Mouse (Mus musculus) left cerebral cortex, adult 8-10 months (tissue): Measurements from ENCODE around the gene Prss46. TPM values are rescaled to one million over a fixed set of nuclear protein-coding genes. Genes with fewer than 3 reads are reported as not detected.

Source experiments
- DNase-seq, 2 experiments: peaks; one replicate each; pipeline ENCODE4 v3.0.0; 2022; ENCODE audit warnings: low spot score in 2 of 2
- total RNA-seq, 4 experiments: library from RNA; stranded (reverse); gene quantifications; 2 replicates each; pipeline ENCODE4 v1.2.4; 2022

The Prss46 gene
- total RNA-seq, 4 experiments from 2014 or later: not detected

DNA sequence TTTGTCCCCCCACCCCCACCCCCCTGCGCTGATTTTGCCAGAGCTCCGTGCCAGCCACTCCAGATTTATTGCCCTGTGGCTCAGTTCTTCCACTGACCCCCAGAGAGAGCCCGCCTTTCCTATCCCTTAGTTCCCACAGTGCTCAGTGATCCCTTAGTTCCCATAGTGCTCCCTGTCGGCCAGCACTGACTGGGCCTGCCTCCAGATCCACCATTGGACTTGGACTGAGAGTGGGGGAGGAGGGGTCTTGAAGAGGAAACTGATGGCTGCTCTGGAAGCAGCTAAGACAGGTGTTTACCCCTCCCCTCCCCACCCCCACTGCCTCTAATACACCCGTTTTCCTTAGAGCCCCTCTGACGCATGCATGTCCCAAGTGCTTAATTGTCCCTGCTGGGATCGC lies 51.7 kb downstream of the Prss46 start:
- no peak for DNase-seq

DNA sequence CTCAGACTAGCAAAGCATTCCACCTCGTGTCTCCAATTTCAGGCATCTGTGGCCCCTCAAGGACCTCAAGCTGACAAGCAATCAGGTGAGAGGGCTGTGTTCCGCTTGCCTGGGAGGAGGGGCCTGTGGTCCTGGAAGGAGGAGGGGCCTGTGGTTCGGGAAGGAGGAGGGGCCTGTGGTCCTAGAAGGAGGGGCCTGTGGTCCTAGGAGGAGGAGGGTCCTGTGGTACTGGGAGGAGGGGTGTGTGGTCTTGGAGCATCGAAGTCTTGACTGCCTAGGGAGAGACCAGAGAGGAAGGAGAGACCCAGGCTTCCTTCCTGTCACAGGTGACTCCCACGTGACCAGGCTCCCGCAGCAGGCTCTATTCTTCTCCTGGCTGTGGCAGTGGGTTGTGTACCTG lies 52.3 kb downstream of the Prss46 start:
- DNase-seq: no peak

- DNase-seq: no peak
Measured at GRCm38 (mm10) chr9:110899451-110900008, 55.2 kb downstream of the Prss46 start.

- no peak for DNase-seq
Measured at GRCm38 (mm10) chr9:110901204-110901603, 56.9 kb downstream of the Prss46 start.

- DNase-seq: no peak
Measured at GRCm38 (mm10) chr9:110902271-110902670, 58.0 kb downstream of the Prss46 start.

Other genes starting within 250 kb of the Prss46 start
- 1 to 10 TPM; 1.4 to 2.9 (median 2.6) TPM for gene Nradd, start 220.1 kb upstream of the Prss46 start, total RNA-seq
- 10 to 100 TPM; 11.9 to 14.6 (median 12.6) TPM for gene Nbeal2, start 190.3 kb upstream of the Prss46 start, total RNA-seq
- gene Ccdc12, start 188.0 kb upstream of the Prss46 start, total RNA-seq: 10 to 100 TPM; 69.7 to 73.5 (median 72.6) TPM
- 1 to 10 TPM in 3 of 4 experiments, not detected in 1; 2.4 to 3.2 (median 2.6) TPM for gene Myl3, start 102.6 kb upstream of the Prss46 start, total RNA-seq
- gene Pth1r, start 97.4 kb upstream of the Prss46 start, total RNA-seq: 1 to 10 TPM; 8.4 to 8.7 (median 8.6) TPM
- gene Prss42, start 46.3 kb upstream of the Prss46 start, total RNA-seq: not detected
- not detected for gene Prss44, start 30.5 kb upstream of the Prss46 start, total RNA-seq
- gene Prss43, start 17.8 kb upstream of the Prss46 start, total RNA-seq: under 1 TPM; 0.14 to 0.35 (median 0.25) TPM
- gene Prss45, start 9.9 kb upstream of the Prss46 start, total RNA-seq: under 1 TPM in 3 of 4 experiments, not detected in 1; 0.30 to 0.91 (median 0.91) TPM
- 1 to 10 TPM in 3 of 4 experiments, under 1 TPM in 1; 0.95 to 2.3 (median 1.9) TPM for gene Prss50, start 13.5 kb downstream of the Prss46 start, total RNA-seq
- gene Als2cl, start 35.4 kb downstream of the Prss46 start, total RNA-seq: 10 to 100 TPM in 2 of 4 experiments, 1 to 10 TPM in 2; 8.4 to 13.0 (median 10.4) TPM
- gene Tmie, start 35.6 kb downstream of the Prss46 start, total RNA-seq: 1 to 10 TPM; 3.1 to 6.1 (median 4.1) TPM
- not detected for gene Fam240a, start 72.4 kb downstream of the Prss46 start, total RNA-seq
- gene Tdgf1, start 101.7 kb downstream of the Prss46 start, total RNA-seq: under 1 TPM in 2 of 4 experiments, not detected in 2; 0.77 to 0.84 TPM
- 1 to 10 TPM in 3 of 4 experiments, under 1 TPM in 1; 0.70 to 2.1 (median 1.5) TPM for gene Lrrc2, start 107.0 kb downstream of the Prss46 start, total RNA-seq
- gene Rtp3, start 146.1 kb downstream of the Prss46 start, total RNA-seq: under 1 TPM in 3 of 4 experiments, not detected in 1; 0.26 to 0.48 (median 0.39) TPM
- not detected for gene Ltf, start 174.8 kb downstream of the Prss46 start, total RNA-seq
- gene Ccrl2, start 213.0 kb downstream of the Prss46 start, total RNA-seq: 1 to 10 TPM in 1 of 4 experiments, under 1 TPM in 3; 0.51 to 1.5 (median 0.84) TPM